Mouse (Mus musculus): ENCODE measurements around the gene Snapc2.

Snapc2 gene

DNA sequence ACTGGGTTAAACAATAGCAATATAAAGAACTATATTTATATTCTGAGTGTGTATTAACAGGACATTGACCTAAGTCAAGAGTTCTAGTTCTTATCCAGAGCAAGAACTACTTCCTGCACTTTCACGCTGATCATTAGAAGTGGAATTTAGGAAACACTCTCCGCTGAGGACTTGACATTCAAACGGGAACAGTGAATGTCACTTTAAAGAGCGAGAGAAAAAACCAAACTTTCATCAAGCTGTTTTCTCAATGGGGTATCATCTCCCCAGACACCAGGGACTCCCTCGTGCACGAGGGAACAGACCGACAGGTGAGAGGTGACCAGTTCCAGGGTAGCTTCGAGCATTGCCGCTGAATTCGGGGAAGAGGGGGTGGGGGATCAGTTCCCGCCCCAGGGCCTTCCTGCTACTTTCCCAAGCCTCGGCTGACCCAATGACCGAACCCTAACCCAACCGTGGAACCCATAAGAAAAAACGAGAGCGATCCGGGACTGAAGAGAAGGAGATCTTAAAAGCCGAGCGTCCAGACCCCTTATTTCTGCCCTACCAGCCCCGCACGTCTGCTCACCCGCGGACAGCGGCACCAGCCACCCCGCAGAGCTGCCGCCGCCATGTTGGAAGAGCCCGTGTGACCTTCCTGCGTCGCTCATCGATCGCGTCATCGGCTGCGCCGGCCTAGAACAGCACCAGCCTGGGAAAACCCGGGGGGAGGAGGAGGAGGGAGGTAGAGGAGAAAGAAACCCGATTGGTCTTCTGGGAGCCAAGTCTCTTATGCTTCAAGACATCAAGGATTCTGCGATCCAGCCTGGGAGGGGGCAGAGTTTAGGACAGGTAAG, 22.6 kb downstream of the Snapc2 start, which contains the start of gene Timm44:
Timm44 (minus strand) TSS at position 639 of the 836 bp plus-strand sequence.
- peak; percentile 97 for DNase-seq

DNA sequence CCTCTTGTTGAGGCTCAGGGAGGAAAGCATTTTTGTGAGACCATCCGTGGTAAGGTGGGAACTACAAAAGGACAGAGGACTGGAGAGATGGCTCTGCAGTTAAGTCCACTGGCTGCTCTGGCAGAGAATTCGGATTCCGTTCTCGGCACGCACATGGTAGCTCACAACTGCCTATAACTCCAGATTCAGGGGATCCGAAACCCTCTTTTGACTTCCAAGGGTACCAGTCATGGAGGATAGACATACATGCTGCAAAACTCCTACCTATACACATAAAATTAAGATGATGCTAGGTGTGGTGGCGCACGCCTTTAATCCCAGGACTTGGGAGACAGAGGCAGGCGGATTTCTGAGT, 23.2 kb downstream of the Snapc2 start:
- no peak for DNase-seq

DNA sequence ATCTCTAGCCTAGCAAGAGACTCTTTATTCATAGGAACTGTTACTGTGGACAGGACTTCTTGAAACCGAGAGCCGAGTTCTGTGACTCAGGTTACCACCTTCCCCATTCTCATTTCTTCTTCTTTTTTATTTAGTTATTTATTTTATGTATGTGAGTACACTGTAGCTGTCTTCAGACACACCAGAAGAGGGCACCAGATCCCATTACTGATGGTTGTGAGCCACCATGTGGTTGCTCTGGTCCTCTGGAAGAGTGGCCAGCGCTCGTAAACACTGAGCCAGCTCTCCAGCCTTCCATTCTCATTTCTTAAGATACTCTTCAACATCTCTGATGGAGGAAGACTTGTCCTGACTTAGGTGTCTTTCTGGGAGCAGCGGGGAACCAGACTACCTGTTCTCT, 39.9 kb downstream of the Snapc2 start:
- DNase-seq, result no peak

GRCm38 (mm10) chr8:4297822-4298221, 44.9 kb downstream of the Snapc2 start:
- DNase-seq, result no peak

- DNase-seq, result no peak
These were observed 51.3 kb downstream of the Snapc2 start for GRCm38 (mm10) chr8:4304124-4304547.

All from cerebellum, adult 9-11 months (tissue).